Mouse (Mus musculus): ENCODE measurements at regions not wholly inside any gene's neighbourhood (a gene's known extent, or its start where the extent isn't known, plus 50 kb on each side); places are given as distances from the start of the nearest gene placed in this dataset.

DNA sequence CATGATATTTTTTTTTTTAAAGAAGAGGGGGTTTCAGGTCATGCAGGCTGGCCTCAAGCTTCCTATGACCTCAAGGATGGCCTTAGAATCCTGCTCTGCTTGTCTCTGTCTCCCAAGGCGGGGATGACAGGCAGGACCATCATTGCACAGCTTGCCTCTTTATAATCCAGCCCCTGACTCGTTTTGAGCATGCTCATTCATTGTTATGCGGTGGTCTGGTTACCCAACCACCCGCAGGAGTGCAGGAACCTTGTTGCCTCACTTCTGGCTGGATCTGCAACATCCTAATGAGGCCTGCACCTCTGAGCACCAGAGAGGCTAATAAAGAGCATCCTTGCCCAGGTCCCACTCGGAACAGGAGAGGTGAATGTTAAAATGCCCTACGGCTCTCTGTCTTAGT, 63.4 kb downstream of the Irf2bpl start:
- Histone ChIP-seq H3K27ac (ENCODE audit: insufficient read depth, low read depth, low read length) (peak overlapping the region; percentile 64), H3K4me1 (ENCODE audit: control insufficient read depth, insufficient read depth, low read length) (peaks cover 60% of the 10 kb centered on the region), H3K4me3 (ENCODE audit: insufficient read depth, low read depth, low read length) (no peak overlapping the region)
- no peak for TF ChIP-seq CTCF (IDR thresholded peaks at IDR 0.05; ENCODE audit: insufficient read depth, low read depth, low read length)
- TF ChIP-seq POLR2A (IDR thresholded peaks at IDR 0.05; ENCODE audit: insufficient read depth, low read depth, low read length), result no peak
- 52% methylated on average over 6 of the region's 6 CpGs for WGBS

DNA sequence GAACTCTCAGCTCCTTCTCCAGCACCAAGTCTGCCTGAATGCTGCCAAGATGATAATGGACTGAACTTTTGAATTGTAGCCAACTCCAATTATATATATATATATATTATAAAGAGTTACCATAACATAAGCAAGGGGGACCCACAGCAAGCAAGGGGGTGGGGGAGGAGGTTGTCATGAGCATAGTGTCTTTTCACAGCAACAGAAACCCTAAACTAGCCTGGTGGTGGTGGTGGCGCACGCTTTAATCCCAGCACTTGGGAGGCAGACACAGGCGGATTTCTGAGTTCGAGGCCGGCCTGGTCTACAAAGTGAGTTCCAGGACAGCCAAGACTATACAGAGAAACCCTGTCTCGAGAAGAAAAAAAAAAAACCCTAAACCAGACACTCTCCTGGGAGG, 65.0 kb downstream of the Irf2bpl start:
- Histone ChIP-seq H3K4me1 (ENCODE audit: control insufficient read depth, insufficient read depth, low read length) (peaks cover 63% of the 10 kb centered on the region), H3K27ac (ENCODE audit: insufficient read depth, low read depth, low read length) (no peak overlapping the region), H3K4me3 (ENCODE audit: insufficient read depth, low read depth, low read length) (no peak overlapping the region)
- TF ChIP-seq CTCF (IDR thresholded peaks at IDR 0.05; ENCODE audit: insufficient read depth, low read depth, low read length), result no peak
- TF ChIP-seq POLR2A (IDR thresholded peaks at IDR 0.05; ENCODE audit: insufficient read depth, low read depth, low read length), result no peak
- 89% methylated on average over 6 of the region's 6 CpGs for WGBS

DNA sequence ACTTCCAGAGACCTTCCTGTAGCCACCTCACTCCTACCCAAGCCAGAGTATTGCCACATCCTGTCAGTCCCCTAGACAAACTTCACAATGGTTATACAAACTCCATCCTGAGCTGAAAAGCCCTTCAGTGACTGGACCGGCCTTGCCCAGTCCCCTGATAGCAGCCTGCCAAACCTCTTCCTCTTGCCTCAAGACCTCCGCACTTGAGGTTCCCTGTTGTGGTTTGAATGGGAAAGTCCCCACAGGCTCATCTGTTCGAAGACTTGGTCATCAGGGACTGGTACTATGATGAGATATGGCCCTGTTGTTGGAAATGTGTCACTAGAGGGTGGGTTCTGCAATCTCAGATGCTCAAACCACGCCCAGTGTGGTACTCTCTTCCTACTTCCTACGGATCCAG, 65.4 kb downstream of the Irf2bpl start:
- 77% methylated on average over 5 of the region's 5 CpGs for WGBS
- no peak for TF ChIP-seq POLR2A (IDR thresholded peaks at IDR 0.05; ENCODE audit: insufficient read depth, low read depth, low read length)
- no peak for TF ChIP-seq CTCF (IDR thresholded peaks at IDR 0.05; ENCODE audit: insufficient read depth, low read depth, low read length)
- no peak overlapping the region; the same call in 1 of the 2 replicates for H3K27ac ChIP-seq (ENCODE audit: insufficient read depth, low read depth, low read length)
- no peak overlapping the region for H3K4me3 ChIP-seq (ENCODE audit: insufficient read depth, low read depth, low read length)
- H3K4me1 ChIP-seq (ENCODE audit: control insufficient read depth, insufficient read depth, low read length), result peaks cover 64% of the 10 kb centered on the region

DNA sequence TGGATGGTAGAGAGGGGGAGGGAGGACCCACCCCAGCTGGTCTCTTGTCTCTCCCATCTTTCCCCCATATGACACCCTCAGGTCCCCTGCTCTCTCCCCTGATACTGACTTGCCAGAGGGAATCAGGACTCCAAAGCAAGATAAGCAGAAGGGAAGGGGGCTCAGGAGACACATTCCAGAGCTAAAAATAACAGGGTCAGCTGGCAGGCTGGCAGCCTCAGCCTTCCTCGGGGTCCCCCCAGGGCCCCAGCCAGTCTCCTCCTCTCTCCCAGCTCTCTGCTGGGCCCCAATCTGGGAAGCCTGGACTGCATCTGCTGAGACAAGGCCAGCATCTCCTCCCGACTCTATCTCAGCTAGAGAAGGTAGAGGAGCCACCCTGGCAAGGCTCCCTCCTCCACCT, 66.4 kb downstream of the Irf2bpl start:
- Histone ChIP-seq H3K4me3 (ENCODE audit: insufficient read depth, low read depth, low read length) (no peak overlapping the region), H3K4me1 (ENCODE audit: control insufficient read depth, insufficient read depth, low read length) (peaks cover 58% of the 10 kb centered on the region), H3K27ac (ENCODE audit: insufficient read depth, low read depth, low read length) (peak overlapping the region; percentile 98)
- TF ChIP-seq CTCF (IDR thresholded peaks at IDR 0.05; ENCODE audit: insufficient read depth, low read depth, low read length), result no peak
- WGBS, result 30% methylated on average over 2 of the region's 2 CpGs

DNA sequence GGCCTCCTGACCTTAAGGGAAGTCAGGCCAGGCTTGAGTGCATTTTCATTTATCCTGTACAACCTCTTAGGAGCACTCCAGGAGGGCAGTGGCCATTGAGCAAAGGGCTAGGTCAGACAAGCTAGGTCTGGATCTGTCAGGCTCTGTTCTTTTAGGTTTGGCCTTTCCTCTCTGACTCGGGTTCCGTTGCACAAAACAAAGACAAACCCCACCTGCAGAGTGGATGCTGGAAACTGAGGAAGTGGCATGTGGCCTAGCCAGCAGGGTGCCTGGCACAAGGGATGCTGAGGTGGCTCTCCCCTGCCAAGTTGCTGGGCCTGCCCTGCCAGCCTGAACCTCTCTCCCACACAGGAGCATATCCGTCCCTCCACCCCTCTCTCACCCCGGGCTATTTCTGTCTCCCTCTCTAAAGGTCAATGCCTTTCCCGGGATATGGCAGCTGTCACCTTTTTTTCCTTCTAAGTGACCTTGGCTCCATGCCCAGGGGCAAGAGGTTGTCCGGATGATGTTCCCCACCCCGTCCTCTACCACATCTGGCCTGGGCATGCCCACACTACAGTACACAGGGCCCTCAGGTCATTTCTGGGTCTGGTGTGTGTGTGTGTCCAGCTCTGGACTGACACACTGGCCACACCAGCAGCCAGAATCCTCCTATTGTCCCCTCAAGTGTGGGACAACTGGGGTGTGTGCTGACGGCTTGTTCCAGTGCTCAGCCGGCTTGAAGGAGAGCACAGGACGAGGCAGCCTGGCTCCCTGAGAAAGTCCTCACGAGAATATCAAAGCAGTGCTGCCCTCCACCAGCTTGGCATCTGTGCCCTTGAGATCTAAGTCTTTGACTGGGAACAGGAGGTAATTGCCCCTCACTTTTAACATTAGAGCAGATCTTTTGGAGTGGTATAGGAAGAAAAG, 67.6 kb downstream of the Irf2bpl start:
- peaks cover 64% of the 10 kb centered on the region for H3K4me1 ChIP-seq (ENCODE audit: control insufficient read depth, insufficient read depth, low read length)
- WGBS, result 13% methylated on average over 11 of the region's 11 CpGs
- no peak overlapping the region for H3K4me3 ChIP-seq (ENCODE audit: insufficient read depth, low read depth, low read length)
- TF ChIP-seq POLR2A (IDR thresholded peaks at IDR 0.05; ENCODE audit: insufficient read depth, low read depth, low read length) (no peak), CTCF (IDR thresholded peaks at IDR 0.05; ENCODE audit: insufficient read depth, low read depth, low read length) (no peak)
- H3K27ac ChIP-seq (ENCODE audit: insufficient read depth, low read depth, low read length), result peak overlapping the region; percentile 98

DNA sequence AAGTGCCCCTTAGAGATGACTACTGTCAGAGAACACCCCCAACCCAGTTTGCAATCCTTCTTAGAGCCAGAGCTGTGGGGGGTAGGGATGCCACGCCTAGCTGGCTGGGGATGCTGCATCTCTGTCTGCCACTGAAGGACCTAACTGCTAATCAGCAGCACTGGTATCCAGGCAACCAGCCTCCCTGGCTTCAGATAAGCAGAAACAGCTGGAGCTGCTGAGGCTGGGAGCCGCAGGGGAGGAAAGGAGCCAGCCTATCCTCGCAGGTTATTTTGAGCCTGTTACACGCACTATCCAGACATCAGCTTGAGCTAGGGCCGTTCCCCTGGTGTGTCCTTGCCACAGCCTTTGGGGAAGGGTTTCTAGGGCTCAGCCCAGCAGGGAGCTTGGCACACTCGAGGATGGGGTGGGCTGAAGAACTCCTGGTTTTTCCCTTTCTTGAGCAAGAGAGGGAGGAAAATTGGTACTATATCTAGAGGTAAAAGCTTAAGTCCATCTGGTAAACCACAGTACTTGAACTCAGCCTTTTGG, 68.4 kb downstream of the Irf2bpl start:
- Histone ChIP-seq H3K4me1 (ENCODE audit: control insufficient read depth, insufficient read depth, low read length) (peaks cover 67% of the 10 kb centered on the region), H3K4me3 (ENCODE audit: insufficient read depth, low read depth, low read length) (no peak overlapping the region), H3K27ac (ENCODE audit: insufficient read depth, low read depth, low read length) (peak overlapping the region; percentile 98)
- TF ChIP-seq CTCF (IDR thresholded peaks at IDR 0.05; ENCODE audit: insufficient read depth, low read depth, low read length) (no peak), POLR2A (IDR thresholded peaks at IDR 0.05; ENCODE audit: insufficient read depth, low read depth, low read length) (no peak)
- WGBS, result 14% methylated on average over 6 of the region's 6 CpGs

DNA sequence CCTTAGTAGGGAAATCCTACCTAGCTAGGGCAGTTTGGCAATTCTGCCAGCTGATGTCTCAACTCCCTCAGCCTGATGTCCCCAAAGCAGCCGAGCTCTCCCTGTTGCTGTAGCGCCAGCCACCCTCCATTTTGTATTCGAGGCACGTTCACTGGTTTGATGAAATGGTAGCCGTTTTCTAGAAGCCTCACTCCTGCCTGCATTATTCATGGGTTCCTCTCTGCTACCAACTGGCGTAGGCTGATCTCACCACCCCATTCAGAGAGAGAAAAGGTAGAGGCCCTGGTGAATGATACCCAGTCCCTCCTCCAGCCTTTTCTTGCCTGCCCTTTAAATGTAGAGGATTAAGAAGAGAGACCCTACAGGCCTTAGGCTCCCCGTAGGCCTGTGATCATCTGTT, 69.9 kb downstream of the Irf2bpl start:
- TF ChIP-seq POLR2A (IDR thresholded peaks at IDR 0.05; ENCODE audit: insufficient read depth, low read depth, low read length), result no peak
- TF ChIP-seq CTCF (IDR thresholded peaks at IDR 0.05; ENCODE audit: insufficient read depth, low read depth, low read length), result no peak
- 35% methylated on average over 7 of the region's 7 CpGs for WGBS
- Histone ChIP-seq H3K4me1 (ENCODE audit: control insufficient read depth, insufficient read depth, low read length) (peaks cover 74% of the 10 kb centered on the region), H3K4me3 (ENCODE audit: insufficient read depth, low read depth, low read length) (no peak overlapping the region), H3K27ac (ENCODE audit: insufficient read depth, low read depth, low read length) (peak overlapping the region; percentile 94)

All from olfactory bulb, adult 2 months (tissue).